3 mouse cellular contexts compared by ENCODE assay signal in the genomic region with DNA sequence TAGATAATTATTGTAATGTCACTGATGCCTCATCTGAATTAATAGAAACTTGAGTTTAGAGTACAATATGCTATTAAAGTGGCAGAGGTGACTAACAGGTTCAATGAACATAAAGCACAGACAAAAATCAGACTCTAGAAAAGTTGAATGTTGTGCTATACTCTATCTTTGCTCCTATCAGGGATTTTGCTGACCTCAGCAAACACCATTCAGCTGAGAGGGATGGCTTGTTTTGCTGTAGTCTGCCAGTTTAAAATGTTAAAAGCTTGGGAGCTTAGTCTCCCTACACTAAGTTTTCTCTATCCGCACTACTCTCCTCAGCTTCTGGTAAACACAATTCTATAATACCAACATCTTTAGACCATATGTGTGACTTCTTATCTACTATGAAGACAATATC.
TF ChIP-seq lines count a peak whose summit lies in the region.

No protein-coding gene starts in this region.

TF ChIP-seq in CH12.LX, 34 proteins besides CTCF, POLR2A, EP300 and RAD21:
- no peak for TF ChIP-seq POLR2AphosphoS2 (IDR thresholded peaks at IDR 0.05; ENCODE audit: low read depth, low read length)
- peak; percentile 87 for TF ChIP-seq MAFK (IDR thresholded peaks at IDR 0.05; ENCODE audit: insufficient replicate concordance, low read length)
- no peak for TF ChIP-seq MAZ (IDR thresholded peaks at IDR 0.05; ENCODE audit: low read depth, low read length)
- TF ChIP-seq HCFC1 (IDR thresholded peaks at IDR 0.05; ENCODE audit: low read depth, low read length): no peak
- TF ChIP-seq PAX5 (IDR thresholded peaks at IDR 0.05; ENCODE audit: low read length): no peak

TF ChIP-seq in ES-E14, 5 proteins besides CTCF, POLR2A, EP300 and RAD21:
- TF ChIP-seq ZC3H11A (IDR thresholded peaks at IDR 0.05; ENCODE audit: borderline replicate concordance, low read depth, low read length): no peak
- peak; percentile 79 for TF ChIP-seq MAFK (IDR thresholded peaks at IDR 0.05; ENCODE audit: insufficient read depth, low read depth, low read length)

TF ChIP-seq in MEL, 35 proteins besides CTCF, POLR2A, EP300 and RAD21:
- TF ChIP-seq MEF2A (IDR thresholded peaks at IDR 0.05; ENCODE audit: extremely low read depth, insufficient replicate concordance, low read depth, low read length, poor library complexity, severe bottlenecking) (no peak), MAFK (IDR thresholded peaks at IDR 0.05; ENCODE audit: borderline replicate concordance, low read depth, low read length) (peak; percentile 70; the same call in 1 of the 2 replicates)
